Mouse (Mus musculus) forebrain, postnatal 0 days (tissue): ENCODE results near the gene Zfp626. TPM values are rescaled to one million over a fixed set of nuclear protein-coding genes. Genes with fewer than 3 reads are reported as not detected.
A peak's percentile ranks its signal among the peaks of the same experiment; 100 is the strongest.
"Not testable (repeated sequence)": the region's sequence is repeated elsewhere in the genome, so short reads cannot be mapped to it uniquely, and the experiment has no call there.

Source experiments
- ATAC-seq: fragments of 200-750 bp; cut with Nextera tagmentation; 2 replicates; pipeline ENCODE4 v1.8.0; 2017; ENCODE audit warnings: mild to moderate bottlenecking, moderate library complexity
- DNase-seq: peaks from one replicate; pipeline ENCODE4 v3.0.0-alpha.2; 2015
- H3K27ac ChIP-seq: fragments of 300-500 bp; sonication (generic); 2 replicates; pipeline ENCODE4 v1.5.1; 2014; ENCODE audit warnings: low read depth, mild to moderate bottlenecking, antibody characterized with exemption, low read length, moderate library complexity, mixed read lengths
- H3K27me3 ChIP-seq: fragments of 300-500 bp; sonication (generic); 2 replicates; pipeline ENCODE4 v1.6.1; 2014; ENCODE audit warnings: mild to moderate bottlenecking, low read length, mixed read lengths; ENCODE audit not compliant: insufficient read depth
- H3K36me3 ChIP-seq: fragments of 300-500 bp; sonication (generic); 2 replicates; pipeline ENCODE4 v1.6.1; 2014; ENCODE audit warnings: mild to moderate bottlenecking, moderate library complexity; ENCODE audit not compliant: insufficient read depth
- H3K4me1 ChIP-seq: fragments of 300-500 bp; sonication (generic); 2 replicates; pipeline ENCODE4 v1.6.1; 2014; ENCODE audit warnings: antibody characterized with exemption; ENCODE audit not compliant: insufficient read depth
- H3K4me2 ChIP-seq: fragments of 300-500 bp; sonication (generic); 2 replicates; pipeline ENCODE4 v1.6.1; 2014; ENCODE audit warnings: low read depth, mild to moderate bottlenecking, moderate library complexity
- H3K4me3 ChIP-seq: fragments of 300-500 bp; sonication (generic); 2 replicates; pipeline ENCODE4 v1.5.1; 2014; ENCODE audit warnings: low read depth, low read length, mixed read lengths
- H3K9ac ChIP-seq: fragments of 300-500 bp; sonication (generic); 2 replicates; pipeline ENCODE4 v1.6.1; 2014; ENCODE audit warnings: mild to moderate bottlenecking
- H3K9me3 ChIP-seq: fragments of 300-500 bp; sonication (generic); 2 replicates; pipeline ENCODE4 v1.6.1; 2016; ENCODE audit warnings: low read length
- CTCF ChIP-seq: sonication (generic); IDR thresholded peaks from 2 replicates; pipeline ENCODE4 v1.5.1; 2016; ENCODE audit warnings: antibody characterized with exemption, control low read depth, low read depth
- WGBS: fragments of 180-500 bp; shearing (Covaris S2); extraction: QIAGEN DNeasy Blood & Tissue Kit; methylation state at CpG from one replicate; pipeline ENCODE4 v1.1.7; 2014; 5-methylcytosine and 5-hydroxymethylcytosine counted together
- polyA plus RNA-seq: library from polyadenylated mRNA; unstranded; fragments of >200 nt; fragmentation: Nextera tagmentation; extraction: Ambion mirVana; gene quantifications from 2 replicates; pipeline ENCODE4 v1.2.1, GENCODE M21; 2015
- total RNA-seq: library from RNA; depleted of rRNA; stranded (reverse); fragments of >200 nt; gene quantifications from 2 replicates; pipeline ENCODE4 v1.2.3, GENCODE M21; 2014; rRNA removed

The Zfp626 gene
- 4.6 and 9.5 TPM in 2 replicates for total RNA-seq
- polyA plus RNA-seq = 0.84 and 1.1 TPM in 2 replicates

- H3K36me3 ChIP-seq = peaks cover 27% of the 10 kb centered on the region
- H3K27ac ChIP-seq, H3K9ac ChIP-seq, DNase-seq, H3K4me3 ChIP-seq, H3K27me3 ChIP-seq, H3K9me3 ChIP-seq, H3K4me2 ChIP-seq, ATAC-seq, H3K4me1 ChIP-seq: not testable (repeated sequence)
- WGBS = 98% methylated on average over 3 of the region's 3 CpGs
Observed at GRCm38 (mm10) chr7:27806896-27807295, at the start of gene Zfp626. TSS of gene Zfp626 (plus strand) at chr7:27807196.

GRCm38 (mm10) chr7:27765176-27765886, 41.7 kb upstream of the Zfp626 start:
- Histone ChIP-seq H3K9ac (no peak overlapping the region), H3K36me3 (no peaks in the 10 kb centered on the region), H3K4me3 (peak overlapping the region; percentile 18; the same call in 1 of the 2 replicates), H3K27me3 (no peaks in the 10 kb centered on the region), H3K9me3 (no peaks in the 10 kb centered on the region), H3K4me1 (no peaks in the 10 kb centered on the region), H3K27ac (no peak overlapping the region), H3K4me2 (peak overlapping the region; percentile 42)
- ATAC-seq = no peak
- no peak for TF ChIP-seq CTCF
- 12% methylated on average over 17 of the region's 17 CpGs for WGBS
- DNase-seq = no peak

- no peak for ATAC-seq
- Histone ChIP-seq H3K4me2 (no peak overlapping the region), H3K27ac (no peak overlapping the region), H3K4me1 (no peaks in the 10 kb centered on the region), H3K9ac (no peak overlapping the region), H3K27me3 (no peaks in the 10 kb centered on the region), H3K36me3 (no peaks in the 10 kb centered on the region), H3K9me3 (peaks cover 6% of the 10 kb centered on the region; the same call in 1 of the 2 replicates), H3K4me3 (no peak overlapping the region)
- WGBS = 91% methylated on average over 5 of the region's 5 CpGs
- no peak for DNase-seq
- no peak for TF ChIP-seq CTCF
Observed at GRCm38 (mm10) chr7:27789306-27789705, 17.7 kb upstream of the Zfp626 start.

GRCm38 (mm10) chr7:27793865-27794264, 13.1 kb upstream of the Zfp626 start:
- H3K9ac ChIP-seq, H3K27ac ChIP-seq, DNase-seq, H3K4me3 ChIP-seq, H3K4me1 ChIP-seq, H3K36me3 ChIP-seq, H3K27me3 ChIP-seq, H3K4me2 ChIP-seq, H3K9me3 ChIP-seq, ATAC-seq: not testable (repeated sequence)
- WGBS = 39% methylated on average over 3 of the region's 3 CpGs

GRCm38 (mm10) chr7:27794566-27794965, 12.4 kb upstream of the Zfp626 start:
- TF ChIP-seq CTCF = no peak
- no peaks in the 10 kb centered on the region for H3K27me3 ChIP-seq
- no peak overlapping the region for H3K9ac ChIP-seq
- no peak overlapping the region for H3K4me2 ChIP-seq
- no peaks in the 10 kb centered on the region for H3K9me3 ChIP-seq
- H3K4me3 ChIP-seq = no peak overlapping the region
- DNase-seq (no peak), ATAC-seq (no peak)
- no peaks in the 10 kb centered on the region for H3K36me3 ChIP-seq
- no peak overlapping the region for H3K27ac ChIP-seq
- no peaks in the 10 kb centered on the region for H3K4me1 ChIP-seq

GRCm38 (mm10) chr7:27797906-27798811, 8.8 kb upstream of the Zfp626 start:
- WGBS = 16% methylated on average over 8 of the region's 8 CpGs
- TF ChIP-seq CTCF = peak; percentile 54
- ATAC-seq = no peak
- Histone ChIP-seq H3K27ac (no peak overlapping the region), H3K4me3 (no peak overlapping the region), H3K9ac (no peak overlapping the region), H3K27me3 (no peaks in the 10 kb centered on the region), H3K9me3 (no peaks in the 10 kb centered on the region), H3K4me2 (no peak overlapping the region), H3K36me3 (no peaks in the 10 kb centered on the region), H3K4me1 (no peaks in the 10 kb centered on the region)
- DNase-seq = peak; percentile 22

- no peak overlapping the region for H3K4me2 ChIP-seq
- H3K36me3 ChIP-seq = no peaks in the 10 kb centered on the region
- H3K4me1 ChIP-seq = no peaks in the 10 kb centered on the region
- peak; percentile 48; the same call in 1 of the 2 replicates for TF ChIP-seq CTCF
- H3K4me3 ChIP-seq = no peak overlapping the region
- H3K9ac ChIP-seq = no peak overlapping the region
- H3K27ac ChIP-seq = no peak overlapping the region
- H3K9me3 ChIP-seq = no peaks in the 10 kb centered on the region
- peak; percentile 8 for DNase-seq
- no peak for ATAC-seq
- WGBS = 48% methylated on average over 2 of the region's 2 CpGs
- H3K27me3 ChIP-seq = no peaks in the 10 kb centered on the region
Observed at GRCm38 (mm10) chr7:27801137-27801536, 5.9 kb upstream of the Zfp626 start.
